Mouse (Mus musculus): ENCODE results near the gene Gm21887.
"Not testable (repeated sequence)": the region's sequence is repeated elsewhere in the genome, so short reads cannot be mapped to it uniquely, and the experiment has no call there.

GRCm38 (mm10) chrX:169987368-169987837 lies 22.1 kb upstream of the Gm21887 start:
- TF ChIP-seq POLR2A, CTCF (IDR thresholded peaks at IDR 0.05; ENCODE audit: extremely low read depth, insufficient read depth, low read length): not testable (repeated sequence)

Measured in cortical plate, adult 2 months (tissue).